Mouse (Mus musculus) stomach, embryonic 16.5 days (tissue): ENCODE results near the gene Col6a1. TPM values are rescaled to one million over a fixed set of nuclear protein-coding genes. Genes with fewer than 3 reads are reported as not detected.

ENCODE experiments used
- ATAC-seq: fragments of 200-750 bp; cut with Nextera tagmentation; 2 replicates; pipeline ENCODE4 v1.8.0; 2017; ENCODE audit warnings: moderate number of reproducible peaks, moderate TSS enrichment; ENCODE audit not compliant: insufficient read depth, low FRiP score
- H3K27ac ChIP-seq: fragments of 300-500 bp; sonication (generic); 2 replicates; pipeline ENCODE4 v1.5.1; 2014; ENCODE audit warnings: low read length
- H3K27me3 ChIP-seq: fragments of 300-500 bp; sonication (generic); 2 replicates; pipeline ENCODE4 v1.6.1; 2014; ENCODE audit warnings: low read length, control low read depth, mixed read lengths; ENCODE audit not compliant: control insufficient read depth, insufficient read depth
- H3K36me3 ChIP-seq: fragments of 300-500 bp; sonication (generic); 2 replicates; pipeline ENCODE4 v1.6.1; 2014; ENCODE audit warnings: low read length; ENCODE audit not compliant: control insufficient read depth, insufficient read depth
- H3K4me1 ChIP-seq: fragments of 300-500 bp; sonication (generic); 2 replicates; pipeline ENCODE4 v1.6.1; 2014; ENCODE audit warnings: low read length, control low read depth, mixed read lengths; ENCODE audit not compliant: control insufficient read depth, insufficient read depth
- H3K4me2 ChIP-seq: fragments of 300-500 bp; sonication (generic); 2 replicates; pipeline ENCODE4 v1.6.1; 2014; ENCODE audit warnings: low read depth, low read length, mixed read lengths
- H3K4me3 ChIP-seq: fragments of 300-500 bp; sonication (generic); replicated peaks from 2 replicates; pipeline ENCODE4 v1.5.1; 2014; ENCODE audit warnings: mild to moderate bottlenecking, low read length
- H3K9ac ChIP-seq: fragments of 300-500 bp; sonication (generic); 2 replicates; pipeline ENCODE4 v1.6.1; 2014; ENCODE audit warnings: low read length
- H3K9me3 ChIP-seq: fragments of 300-500 bp; sonication (generic); replicated peaks from 2 replicates; pipeline ENCODE4 v1.6.1; 2016; ENCODE audit warnings: low read length, control low read depth; ENCODE audit not compliant: control insufficient read depth
- WGBS: fragments of 180-500 bp; shearing (Covaris S2); extraction: QIAGEN DNeasy Blood & Tissue Kit; methylation state at CpG from one replicate; pipeline ENCODE4 v1.1.7; 2014; 5-methylcytosine and 5-hydroxymethylcytosine counted together
- polyA plus RNA-seq: library from polyadenylated mRNA; unstranded; fragments of >200 nt; fragmentation: Nextera tagmentation; extraction: Ambion mirVana; gene quantifications from 2 replicates; pipeline ENCODE4 v1.2.1, GENCODE M21; 2015

Gene Col6a1
- polyA plus RNA-seq, 1 experiment from 2014 or later, result 433 TPM

DNA sequence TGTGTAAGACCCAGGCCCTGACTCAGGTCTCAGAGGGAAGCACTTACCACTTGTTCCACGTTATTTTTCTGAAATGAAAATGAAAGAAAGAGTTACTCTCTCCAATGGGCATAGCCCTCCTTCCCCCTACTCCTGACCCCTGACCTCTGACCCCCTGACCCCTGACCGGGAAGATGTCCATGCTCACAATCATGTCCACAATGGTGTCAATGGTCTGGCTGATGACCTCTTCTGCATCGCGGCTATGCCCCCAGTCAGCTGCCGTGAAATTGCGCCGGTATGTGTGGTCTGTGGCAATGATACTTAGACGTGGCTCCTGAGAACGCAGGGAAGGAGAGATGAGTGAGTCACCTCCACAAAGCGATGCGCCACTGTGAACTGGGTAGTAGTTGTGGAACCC lies 4.8 kb downstream of the Col6a1 start:
- Histone ChIP-seq H3K4me2 (no peak overlapping the region), H3K27ac (no peak overlapping the region), H3K9ac (no peak overlapping the region), H3K4me3 (no peak overlapping the region), H3K4me1 (peaks cover 15% of the 10 kb centered on the region), H3K27me3 (no peaks in the 10 kb centered on the region), H3K9me3 (no peaks in the 10 kb centered on the region), H3K36me3 (peaks cover 7% of the 10 kb centered on the region; the same call in 1 of the 2 replicates)
- 85% methylated on average over 11 of the region's 11 CpGs for WGBS
- ATAC-seq, result no peak

DNA sequence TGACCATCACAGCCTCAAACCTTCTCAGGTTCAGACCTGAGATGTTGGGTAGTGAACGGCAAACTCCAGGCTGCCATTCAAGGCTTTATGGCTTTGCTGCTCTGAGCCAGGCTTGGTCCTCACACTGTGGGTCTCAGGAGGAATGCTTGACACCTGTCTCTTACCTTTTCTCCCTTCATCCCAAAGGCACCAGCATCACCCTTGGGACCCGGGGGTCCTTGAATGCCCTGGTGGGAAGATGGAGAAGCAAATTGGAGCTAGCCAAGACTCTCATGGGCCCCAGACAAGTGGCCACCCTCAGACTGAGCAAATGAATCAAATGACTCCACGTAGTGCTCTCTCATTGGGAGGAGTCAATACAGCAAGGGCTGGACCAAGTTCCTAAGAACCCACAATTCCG lies 8.3 kb downstream of the Col6a1 start:
- Histone ChIP-seq H3K27me3 (no peaks in the 10 kb centered on the region), H3K9ac (no peak overlapping the region), H3K27ac (no peak overlapping the region), H3K4me2 (no peak overlapping the region), H3K4me1 (0 out of 2 replicates have a peak, but pooled peaks cover under 1% of the 10 kb centered on the region), H3K4me3 (no peak overlapping the region), H3K36me3 (peaks cover 12% of the 10 kb centered on the region; the same call in 1 of the 2 replicates), H3K9me3 (no peaks in the 10 kb centered on the region)
- no peak for ATAC-seq
- 90% methylated on average over 4 of the region's 4 CpGs for WGBS

DNA sequence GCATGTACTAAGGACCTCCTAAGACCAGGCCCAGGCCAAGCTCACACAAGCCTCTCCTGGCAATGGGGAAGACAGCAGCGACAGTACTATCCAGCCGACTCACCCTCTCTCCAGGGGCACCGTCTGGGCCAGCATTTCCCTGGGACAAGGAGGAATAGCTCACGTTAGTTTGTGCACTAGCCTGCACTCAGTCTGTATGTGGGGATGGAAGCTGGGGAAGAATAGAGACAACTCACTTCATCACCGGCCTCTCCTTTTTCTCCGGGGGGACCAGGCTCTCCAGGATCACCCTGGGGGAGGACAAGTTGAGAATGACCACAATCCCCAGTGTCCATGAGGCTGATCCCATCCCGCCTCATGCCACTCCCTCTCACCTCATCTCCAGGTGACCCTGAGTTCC lies 8.9 kb downstream of the Col6a1 start:
- H3K27ac ChIP-seq, result no peak overlapping the region
- 0 out of 2 replicates have a peak, but pooled peaks cover 14% of the 10 kb centered on the region for H3K36me3 ChIP-seq
- H3K4me1 ChIP-seq, result no peaks in the 10 kb centered on the region
- no peak overlapping the region for H3K4me3 ChIP-seq
- no peak overlapping the region for H3K4me2 ChIP-seq
- no peak overlapping the region for H3K9ac ChIP-seq
- ATAC-seq, result no peak
- 80% methylated on average over 7 of the region's 7 CpGs for WGBS
- no peaks in the 10 kb centered on the region for H3K27me3 ChIP-seq
- no peaks in the 10 kb centered on the region for H3K9me3 ChIP-seq

DNA sequence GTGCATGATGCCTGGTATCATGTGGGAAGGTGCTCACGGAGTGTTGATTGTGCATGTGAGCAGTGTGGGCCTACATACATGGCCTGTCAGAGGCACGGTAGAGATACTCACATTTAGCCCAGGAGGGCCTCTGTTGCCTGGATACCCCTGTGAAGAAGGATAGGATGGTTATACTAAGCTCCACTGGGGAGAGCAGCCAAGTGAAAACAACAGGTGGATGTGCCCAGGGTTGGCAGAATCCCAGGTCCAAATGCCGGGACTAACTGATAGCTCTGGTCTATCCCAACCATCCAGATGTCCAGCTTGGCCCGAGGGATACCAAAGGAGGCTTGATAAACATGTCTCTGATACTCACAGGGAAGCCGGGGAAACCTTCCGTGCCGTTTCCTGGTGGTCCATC lies 11.7 kb downstream of the Col6a1 start:
- no peaks in the 10 kb centered on the region for H3K27me3 ChIP-seq
- no peak for ATAC-seq
- WGBS, result 84% methylated on average over 7 of the region's 7 CpGs
- H3K4me2 ChIP-seq, result no peak overlapping the region
- no peaks in the 10 kb centered on the region for H3K9me3 ChIP-seq
- no peaks in the 10 kb centered on the region for H3K4me1 ChIP-seq
- no peak overlapping the region for H3K9ac ChIP-seq
- H3K4me3 ChIP-seq, result no peak overlapping the region
- no peak overlapping the region for H3K27ac ChIP-seq
- peaks cover 39% of the 10 kb centered on the region for H3K36me3 ChIP-seq

DNA sequence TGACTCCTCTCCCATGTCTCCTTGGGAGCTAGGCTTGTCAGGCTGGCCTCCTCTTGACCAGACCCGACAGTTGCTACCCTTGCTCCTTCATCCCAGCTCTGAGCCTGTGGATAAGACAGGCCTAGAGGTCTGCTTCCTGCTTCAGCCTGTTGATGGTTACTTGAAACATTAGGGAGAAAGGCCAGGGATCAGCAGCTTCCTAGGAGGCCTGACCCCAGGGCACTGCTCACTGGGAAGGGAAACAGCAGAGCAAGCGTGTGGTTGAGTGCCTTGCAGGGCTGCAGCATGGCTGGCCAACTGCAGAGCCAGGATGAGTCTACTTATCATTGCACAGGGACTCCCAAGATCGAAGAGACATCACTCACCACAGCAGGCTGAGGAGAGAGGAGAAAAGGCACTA lies 13.5 kb downstream of the Col6a1 start:
- 85% methylated on average over 3 of the region's 3 CpGs for WGBS
- no peak overlapping the region for H3K4me3 ChIP-seq

DNA sequence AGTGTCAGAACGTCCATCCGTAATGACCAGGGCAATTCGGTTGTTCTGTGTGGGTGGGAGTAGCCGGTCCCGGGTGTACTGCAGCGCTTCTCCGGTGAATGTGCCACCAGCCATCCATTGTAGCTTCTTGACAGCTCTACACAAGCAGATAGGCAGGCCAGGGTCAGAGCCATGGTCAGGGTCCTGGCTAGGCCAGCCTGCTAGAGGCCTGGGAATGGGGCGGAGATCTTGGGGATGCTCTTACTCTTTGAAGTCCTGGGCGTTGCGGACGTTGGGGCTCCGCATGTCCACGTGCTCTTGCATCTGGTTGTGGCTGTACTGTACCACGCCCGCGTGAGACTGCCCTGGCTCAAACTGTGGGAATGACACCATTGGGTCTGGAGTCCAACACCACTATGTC lies 14.6 kb downstream of the Col6a1 start:
- Histone ChIP-seq H3K27ac (no peak overlapping the region), H3K4me1 (no peaks in the 10 kb centered on the region), H3K4me2 (no peak overlapping the region), H3K36me3 (peaks cover 48% of the 10 kb centered on the region), H3K9ac (no peak overlapping the region), H3K27me3 (no peaks in the 10 kb centered on the region), H3K9me3 (no peaks in the 10 kb centered on the region), H3K4me3 (no peak overlapping the region)
- WGBS, result 95% methylated on average over 16 of the region's 16 CpGs
- ATAC-seq, result no peak

More for the DNA sequence above, 13.5 kb downstream of the Col6a1 start:
- ATAC-seq, result no peak
- Histone ChIP-seq H3K4me1 (no peaks in the 10 kb centered on the region), H3K27ac (no peak overlapping the region), H3K4me2 (no peak overlapping the region), H3K9ac (no peak overlapping the region), H3K27me3 (no peaks in the 10 kb centered on the region), H3K9me3 (no peaks in the 10 kb centered on the region), H3K36me3 (peaks cover 48% of the 10 kb centered on the region)

DNA sequence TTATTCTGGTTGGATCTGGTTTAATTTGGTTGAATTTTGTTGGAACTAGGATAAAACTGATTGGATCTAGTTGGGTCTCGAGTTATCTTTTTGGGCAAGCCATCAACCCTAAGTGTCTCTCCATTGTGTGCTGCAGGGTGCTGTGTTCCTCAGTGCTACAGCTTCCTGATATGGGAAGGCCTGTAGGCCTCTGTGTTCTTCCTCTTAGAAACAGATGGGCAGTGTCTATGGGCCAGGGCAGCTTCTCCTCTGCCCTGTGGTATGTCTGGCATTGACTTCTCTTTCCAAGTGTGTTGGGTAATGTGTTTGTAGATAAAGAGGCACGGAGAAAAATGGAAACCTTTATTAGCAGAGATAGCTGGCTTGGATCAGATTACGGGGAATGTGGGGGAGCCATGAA lies 17.5 kb downstream of the Col6a1 start:
- no peaks in the 10 kb centered on the region for H3K27me3 ChIP-seq
- no peak for ATAC-seq
- H3K9ac ChIP-seq, result no peak overlapping the region
- no peaks in the 10 kb centered on the region for H3K9me3 ChIP-seq
- 76% methylated on average over 3 of the region's 3 CpGs for WGBS
- H3K36me3 ChIP-seq, result peaks cover 45% of the 10 kb centered on the region
- H3K4me1 ChIP-seq, result no peaks in the 10 kb centered on the region
- H3K27ac ChIP-seq, result no peak overlapping the region
- no peak overlapping the region for H3K4me3 ChIP-seq
- H3K4me2 ChIP-seq, result no peak overlapping the region

DNA sequence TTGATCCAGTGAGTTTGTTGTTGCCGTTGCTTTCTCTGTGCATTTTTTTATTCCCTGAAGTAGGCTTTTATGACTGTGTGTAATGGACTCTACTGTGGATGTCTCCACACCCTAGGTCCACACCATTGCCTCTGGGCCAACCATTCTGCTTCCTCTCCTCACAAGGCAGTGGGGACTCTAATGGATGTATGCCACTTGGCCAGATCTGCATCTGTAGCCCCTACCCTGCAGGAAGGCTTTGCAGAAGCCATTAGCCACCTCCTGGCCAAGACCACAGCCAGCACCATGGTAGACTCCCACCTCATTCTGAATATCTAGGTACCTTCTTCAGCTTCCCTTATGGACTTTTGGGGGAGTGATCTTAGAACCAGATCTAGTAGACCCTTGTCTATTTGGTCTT lies 18.4 kb downstream of the Col6a1 start:
- WGBS, result 88% methylated on average over 1 of the region's 1 CpGs
- Histone ChIP-seq H3K4me3 (no peak overlapping the region), H3K36me3 (peaks cover 39% of the 10 kb centered on the region), H3K4me1 (no peaks in the 10 kb centered on the region), H3K27ac (no peak overlapping the region), H3K9me3 (no peaks in the 10 kb centered on the region), H3K27me3 (no peaks in the 10 kb centered on the region), H3K4me2 (no peak overlapping the region), H3K9ac (no peak overlapping the region)
- no peak for ATAC-seq

DNA sequence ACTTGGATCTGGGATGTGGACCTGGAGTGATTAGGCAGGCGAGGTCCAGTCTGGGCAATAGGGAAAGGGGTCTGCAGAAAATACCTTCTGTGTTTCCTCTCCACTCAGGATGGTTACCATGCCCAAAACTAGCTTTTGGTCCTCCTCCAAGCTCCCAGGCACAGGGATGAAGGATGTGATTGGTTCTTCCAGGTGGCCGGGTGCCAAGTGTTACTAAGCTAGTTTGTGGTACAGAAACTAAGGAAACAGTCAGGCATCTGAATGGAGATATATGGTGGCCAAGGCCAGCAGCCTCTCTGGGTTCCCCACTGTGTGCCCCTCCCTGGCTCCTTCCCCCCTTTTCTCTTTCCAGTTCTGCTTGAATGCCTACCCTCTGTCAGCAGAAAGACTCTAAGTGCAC lies 19.0 kb downstream of the Col6a1 start:
- H3K36me3 ChIP-seq, result peaks cover 34% of the 10 kb centered on the region
- ATAC-seq, result no peak
- no peak overlapping the region for H3K4me2 ChIP-seq
- H3K27me3 ChIP-seq, result no peaks in the 10 kb centered on the region
- no peak overlapping the region for H3K4me3 ChIP-seq
- H3K9ac ChIP-seq, result no peak overlapping the region
- 73% methylated on average over 2 of the region's 2 CpGs for WGBS
- H3K9me3 ChIP-seq, result no peaks in the 10 kb centered on the region
- H3K27ac ChIP-seq, result no peak overlapping the region
- no peaks in the 10 kb centered on the region for H3K4me1 ChIP-seq

DNA sequence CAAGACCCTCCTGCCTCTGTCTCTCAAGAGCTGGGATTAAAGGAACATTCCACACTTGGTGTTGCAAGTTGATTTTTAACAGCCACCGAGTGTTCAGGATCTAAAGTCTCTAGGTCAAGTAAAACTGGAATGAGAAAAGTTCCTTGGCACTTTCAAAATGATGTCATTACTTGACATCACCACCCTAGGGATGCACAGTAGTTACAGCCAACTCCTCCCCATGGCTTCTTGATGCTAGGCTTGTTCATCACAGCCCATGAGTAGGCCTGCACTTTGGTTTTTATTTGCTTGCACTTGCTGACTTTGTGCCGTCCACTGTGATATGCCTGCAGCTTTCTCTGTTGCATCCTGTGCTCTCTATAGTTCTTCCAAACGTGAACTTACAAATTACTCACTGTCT lies 21.6 kb downstream of the Col6a1 start:
- 66% methylated on average over 3 of the region's 3 CpGs for WGBS
- H3K36me3 ChIP-seq, result peaks cover 9% of the 10 kb centered on the region
- H3K4me2 ChIP-seq, result no peak overlapping the region
- no peak overlapping the region for H3K4me3 ChIP-seq
- H3K9me3 ChIP-seq, result no peaks in the 10 kb centered on the region
- ATAC-seq, result no peak
- H3K27ac ChIP-seq, result no peak overlapping the region
- H3K4me1 ChIP-seq, result no peaks in the 10 kb centered on the region
- no peaks in the 10 kb centered on the region for H3K27me3 ChIP-seq
- no peak overlapping the region for H3K9ac ChIP-seq
